Mouse (Mus musculus) cerebellum, postnatal 36 days (tissue): ENCODE measurements around the gene Golga2.

Experiments
- DNase-seq, 2 experiments: peaks; one replicate each; pipeline ENCODE4 v3.0.0; 2021 to 2022; ENCODE audit warnings: mixed read lengths in 2 of 2

Gene Golga2

GRCm38 (mm10) chr2:32289578-32289977 lies 2.4 kb downstream of the Golga2 start:
- DNase-seq, result no peak

GRCm38 (mm10) chr2:32294348-32294747 lies 7.2 kb downstream of the Golga2 start:
- peak; percentile 61 to 71 for DNase-seq

- no peak for DNase-seq
Observed at GRCm38 (mm10) chr2:32295285-32295684, 8.1 kb downstream of the Golga2 start.

- DNase-seq, result peak in 1 of 2 experiments; percentile 29
Observed at GRCm38 (mm10) chr2:32295842-32296241, 8.7 kb downstream of the Golga2 start.

GRCm38 (mm10) chr2:32299469-32299868 lies 12.3 kb downstream of the Golga2 start:
- DNase-seq, result no peak

GRCm38 (mm10) chr2:32302952-32303351 lies 15.8 kb downstream of the Golga2 start:
- peak in 1 of 2 experiments; percentile 7 for DNase-seq

GRCm38 (mm10) chr2:32304145-32304832 lies 17.1 kb downstream of the Golga2 start:
- peak; percentile 84 to 85 for DNase-seq

- DNase-seq, result peak in 1 of 2 experiments; percentile 15
Observed at GRCm38 (mm10) chr2:32305668-32306067, 18.5 kb downstream of the Golga2 start.

GRCm38 (mm10) chr2:32306176-32306575 lies 19.0 kb downstream of the Golga2 start:
- peak in 1 of 2 experiments; percentile 21 for DNase-seq

GRCm38 (mm10) chr2:32307247-32307798 lies 20.1 kb downstream of the Golga2 start:
- DNase-seq, result peak in 1 of 2 experiments; percentile 23

GRCm38 (mm10) chr2:32307941-32308760 lies 21.0 kb downstream of the Golga2 start:
- DNase-seq, result peak; percentile 73 to 83

- DNase-seq, result peak; percentile 51 to 56
Observed at GRCm38 (mm10) chr2:32308870-32309568, 21.8 kb downstream of the Golga2 start.

GRCm38 (mm10) chr2:32310096-32310845 lies 23.1 kb downstream of the Golga2 start:
- peak in 1 of 2 experiments; percentile 11 for DNase-seq

GRCm38 (mm10) chr2:32311443-32312317 lies 24.5 kb downstream of the Golga2 start:
- peak in 1 of 2 experiments; percentile 13 for DNase-seq

- peak; percentile 45 to 61 for DNase-seq
Observed at GRCm38 (mm10) chr2:32312318-32312964, 25.3 kb downstream of the Golga2 start.

- DNase-seq, result peak in 1 of 2 experiments; percentile 8
Observed at GRCm38 (mm10) chr2:32314831-32315230, 27.6 kb downstream of the Golga2 start.

- peak in 1 of 2 experiments; percentile 12 for DNase-seq
Observed at GRCm38 (mm10) chr2:32315751-32316150, 28.6 kb downstream of the Golga2 start.

- no peak for DNase-seq
Observed at GRCm38 (mm10) chr2:32316887-32317656, 29.9 kb downstream of the Golga2 start.

- DNase-seq, result no peak
Observed at GRCm38 (mm10) chr2:32317791-32318417, 30.7 kb downstream of the Golga2 start.
